Mouse (Mus musculus): ENCODE results near the gene Abt1. TPM values are rescaled to one million over a fixed set of nuclear protein-coding genes. Genes with fewer than 3 reads are reported as not detected.
"Not testable (repeated sequence)": the region's sequence is repeated elsewhere in the genome, so short reads cannot be mapped to it uniquely, and the experiment has no call there.

Abt1 gene
- total and polyA plus RNA-seq, 2 experiments from 2014 or later = 6.5 to 8.2 TPM

GRCm38 (mm10) chr13:23411311-23412210, 12.1 kb downstream of the Abt1 start:
- ATAC-seq = peak; percentile 54
- H3K9ac ChIP-seq = peak overlapping the region; percentile 41
- H3K36me3 ChIP-seq (ENCODE audit: insufficient read depth) = no peaks in the 10 kb centered on the region
- no peaks in the 10 kb centered on the region; the same call in 1 of the 2 replicates for H3K27me3 ChIP-seq (ENCODE audit: insufficient read depth, low read length)
- no peaks in the 10 kb centered on the region for H3K4me1 ChIP-seq (ENCODE audit: insufficient read depth)
- peak overlapping the region; percentile 47 for H3K4me2 ChIP-seq (ENCODE audit: low read depth)
- TF ChIP-seq CTCF (IDR thresholded peaks at IDR 0.05; ENCODE audit: low read depth) = 0 out of 2 replicates have a peak, but pooled peaks have one; percentile 9
- WGBS = 7% methylated on average over 29 of the region's 29 CpGs
- H3K27ac ChIP-seq (ENCODE audit: low read depth, low read length) = no peak overlapping the region
- H3K4me3 ChIP-seq (ENCODE audit: low read depth, low read length) = peak overlapping the region; percentile 39
- DNase-seq = peak; percentile 72
- no peaks in the 10 kb centered on the region for H3K9me3 ChIP-seq (ENCODE audit: low read length)

DNA sequence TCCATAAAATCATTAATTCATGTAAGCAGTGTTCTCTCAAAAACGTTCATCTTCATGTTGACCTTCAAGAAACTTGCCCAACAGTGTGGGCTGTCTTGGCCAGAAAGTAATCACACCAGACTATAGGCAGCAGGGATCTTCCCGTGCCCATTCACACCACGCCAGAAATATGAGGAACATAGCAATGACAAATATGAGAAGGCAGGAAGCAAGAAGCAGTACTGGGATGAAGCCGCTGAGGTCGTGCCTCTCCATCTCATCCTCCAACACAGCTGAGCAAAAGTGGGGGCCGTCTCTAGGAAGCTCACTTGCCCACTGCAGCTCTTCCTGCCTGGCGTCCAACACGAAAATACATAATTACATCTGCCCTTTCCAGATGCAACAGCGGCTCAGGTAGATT, 13.0 kb downstream of the Abt1 start:
- ATAC-seq = no peak

GRCm38 (mm10) chr13:23402626-23403025, 21.0 kb downstream of the Abt1 start:
- Histone ChIP-seq H3K4me1 (ENCODE audit: insufficient read depth) (no peaks in the 10 kb centered on the region), H3K27me3 (ENCODE audit: insufficient read depth, low read length) (peaks cover 3% of the 10 kb centered on the region; the same call in 1 of the 2 replicates), H3K36me3 (ENCODE audit: insufficient read depth) (no peaks in the 10 kb centered on the region), H3K4me2 (ENCODE audit: low read depth) (no peak overlapping the region), H3K9me3 (ENCODE audit: low read length) (no peaks in the 10 kb centered on the region; the same call in 1 of the 2 replicates), H3K4me3 (ENCODE audit: low read depth, low read length) (no peak overlapping the region), H3K9ac (no peak overlapping the region), H3K27ac (ENCODE audit: low read depth, low read length) (no peak overlapping the region)
- DNase-seq = no peak
- no peak for TF ChIP-seq CTCF (IDR thresholded peaks at IDR 0.05; ENCODE audit: low read depth)
- 13% methylated on average over 2 of the region's 2 CpGs for WGBS
- ATAC-seq = no peak

More for the DNA sequence above, 13.0 kb downstream of the Abt1 start:
- 80% methylated on average over 9 of the region's 9 CpGs for WGBS
- no peaks in the 10 kb centered on the region for H3K4me1 ChIP-seq (ENCODE audit: insufficient read depth)
- H3K27me3 ChIP-seq (ENCODE audit: insufficient read depth, low read length) = no peaks in the 10 kb centered on the region; the same call in 1 of the 2 replicates
- no peak for DNase-seq
- TF ChIP-seq CTCF (IDR thresholded peaks at IDR 0.05; ENCODE audit: low read depth) = no peak
- no peak overlapping the region for H3K4me3 ChIP-seq (ENCODE audit: low read depth, low read length)
- no peak overlapping the region for H3K4me2 ChIP-seq (ENCODE audit: low read depth)
- no peak overlapping the region for H3K27ac ChIP-seq (ENCODE audit: low read depth, low read length)
- no peaks in the 10 kb centered on the region for H3K9me3 ChIP-seq (ENCODE audit: low read length)
- H3K9ac ChIP-seq = no peak overlapping the region
- no peaks in the 10 kb centered on the region for H3K36me3 ChIP-seq (ENCODE audit: insufficient read depth)

DNA sequence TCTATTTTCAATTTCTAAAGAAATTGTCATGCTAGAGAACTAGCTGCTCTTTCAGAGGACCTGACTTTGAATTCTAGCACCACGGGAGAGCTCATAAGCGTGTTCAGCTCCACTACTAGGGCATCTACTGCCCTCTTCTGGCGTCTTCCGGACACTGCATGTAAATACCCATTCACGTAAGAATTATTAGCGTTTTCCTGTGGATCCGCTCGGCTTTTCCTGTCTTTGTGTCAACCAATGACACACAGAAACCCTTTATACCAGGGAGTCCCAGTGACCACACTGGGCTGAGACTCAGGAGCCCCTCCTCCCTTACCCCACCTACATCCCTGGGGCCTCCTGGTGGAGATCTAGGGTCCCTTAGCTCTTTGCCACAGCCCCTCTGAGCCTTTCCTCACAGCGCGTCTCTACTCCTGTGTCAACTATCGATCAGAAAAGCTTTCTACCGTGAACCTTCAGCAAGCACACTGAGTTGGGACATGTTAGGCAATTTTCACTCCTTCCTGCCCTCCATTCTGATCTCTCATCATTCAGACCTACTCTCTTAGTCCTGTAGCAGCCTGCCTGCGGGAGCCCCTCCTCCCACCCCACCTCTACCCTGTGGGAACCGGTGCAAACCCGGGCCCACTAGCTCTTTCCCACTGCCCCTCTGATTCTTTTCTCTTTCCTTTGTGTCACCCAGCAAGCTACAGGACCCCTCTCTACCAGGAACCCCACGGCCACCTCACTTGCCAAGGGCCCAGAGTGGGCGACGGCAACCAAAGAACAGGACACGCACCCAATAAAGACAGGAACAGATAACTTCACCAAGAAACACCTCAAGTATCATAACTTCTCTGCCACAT, 21.8 kb downstream of the Abt1 start:
- Histone ChIP-seq H3K9ac (peak overlapping the region; percentile 43), H3K4me3 (ENCODE audit: low read depth, low read length) (peak overlapping the region; percentile 35), H3K27me3 (ENCODE audit: insufficient read depth, low read length) (peaks cover 3% of the 10 kb centered on the region; the same call in 1 of the 2 replicates), H3K27ac (ENCODE audit: low read depth, low read length) (no peak overlapping the region), H3K9me3 (ENCODE audit: low read length) (no peaks in the 10 kb centered on the region; the same call in 1 of the 2 replicates), H3K4me1 (ENCODE audit: insufficient read depth) (no peaks in the 10 kb centered on the region), H3K36me3 (ENCODE audit: insufficient read depth) (no peaks in the 10 kb centered on the region), H3K4me2 (ENCODE audit: low read depth) (peak overlapping the region; percentile 50)
- WGBS = 3% methylated on average over 19 of the region's 19 CpGs
- ATAC-seq = peak; percentile 65
- peak; percentile 78 for DNase-seq
- peak; percentile 76 for TF ChIP-seq CTCF (IDR thresholded peaks at IDR 0.05; ENCODE audit: low read depth)

- H3K4me2 ChIP-seq (ENCODE audit: low read depth) = 0 out of 2 replicates have a peak overlapping the region, but pooled peaks have one; percentile 50
- H3K4me3 ChIP-seq (ENCODE audit: low read depth, low read length) = peak overlapping the region; percentile 35
- TF ChIP-seq CTCF (IDR thresholded peaks at IDR 0.05; ENCODE audit: low read depth) = no peak
- no peak overlapping the region for H3K9ac ChIP-seq
- no peaks in the 10 kb centered on the region for H3K36me3 ChIP-seq (ENCODE audit: insufficient read depth)
- no peak; the same call in 1 of the 2 replicates for ATAC-seq
- DNase-seq = peak; percentile 14
- no peak overlapping the region for H3K27ac ChIP-seq (ENCODE audit: low read depth, low read length)
- peaks cover 7% of the 10 kb centered on the region; the same call in 1 of the 2 replicates for H3K27me3 ChIP-seq (ENCODE audit: insufficient read depth, low read length)
- 0 out of 2 replicates have a peak, but pooled peaks cover 3% of the 10 kb centered on the region for H3K4me1 ChIP-seq (ENCODE audit: insufficient read depth)
- 7% methylated on average over 24 of the region's 24 CpGs for WGBS
- H3K9me3 ChIP-seq (ENCODE audit: low read length) = no peaks in the 10 kb centered on the region; the same call in 1 of the 2 replicates
These were observed 22.6 kb downstream of the Abt1 start for GRCm38 (mm10) chr13:23400771-23401682.

DNA sequence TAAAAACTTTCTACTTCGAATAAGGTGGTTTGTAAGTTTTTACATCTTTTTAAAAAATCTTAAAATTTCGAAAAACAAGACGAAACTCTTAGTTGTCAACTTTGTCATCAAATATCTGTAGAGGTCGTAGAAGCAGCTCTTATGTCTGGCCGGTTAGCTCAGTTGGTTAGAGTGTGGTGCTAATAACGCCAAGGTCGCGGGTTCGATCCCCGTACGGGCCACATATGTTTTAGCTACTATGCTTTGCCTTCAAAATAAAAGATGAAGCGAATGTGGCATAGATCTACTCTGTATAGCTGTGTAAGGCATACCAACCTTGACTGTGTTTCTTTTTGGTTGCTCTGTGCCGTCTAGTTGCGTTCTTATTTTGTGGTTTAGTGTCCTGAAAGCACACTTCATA, 26.8 kb downstream of the Abt1 start:
- peak; percentile 11 for DNase-seq

More for the DNA sequence above, 26.8 kb downstream of the Abt1 start:
- ATAC-seq; H3K9ac ChIP-seq; H3K4me1 ChIP-seq (ENCODE audit: insufficient read depth); H3K4me3 ChIP-seq (ENCODE audit: low read depth, low read length); H3K4me2 ChIP-seq (ENCODE audit: low read depth); H3K27ac ChIP-seq (ENCODE audit: low read depth, low read length); H3K36me3 ChIP-seq (ENCODE audit: insufficient read depth); H3K9me3 ChIP-seq (ENCODE audit: low read length): not testable (repeated sequence)
- H3K27me3 ChIP-seq (ENCODE audit: insufficient read depth, low read length) = peaks cover 26% of the 10 kb centered on the region
- WGBS = 10% methylated on average over 14 of the region's 14 CpGs
